Comparison of ENCODE assay signal across 10 mouse cellular contexts in the genomic region with DNA sequence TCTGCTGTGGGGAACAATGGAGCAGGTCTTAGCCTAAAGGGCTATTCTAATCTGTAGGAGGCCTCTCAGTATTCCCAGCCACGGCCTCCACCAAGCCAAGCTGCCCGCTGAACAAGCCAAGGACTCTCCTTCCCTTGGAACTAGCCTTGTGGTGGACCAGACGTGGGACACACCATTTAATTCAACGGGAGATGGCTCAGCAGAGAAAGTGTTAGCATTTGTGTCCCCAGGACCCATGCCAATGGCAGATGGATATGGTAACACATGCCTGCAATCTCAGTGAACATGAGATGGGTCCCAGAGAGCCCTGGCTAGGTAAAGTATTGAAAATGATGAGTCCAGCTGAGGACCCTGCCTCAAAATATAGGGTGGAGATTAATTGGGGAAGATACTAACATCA.
"Had no signal": no experiment of that assay in that cellular context is flagged by ENCODE, and none has a peak within 500 bp of the region (broad histone marks: within the 10 kb centered on the region; RNA-seq: fewer than 3 reads in every experiment).

No protein-coding gene starts in this region.

- DNase-seq: kidney, adult 18-20 months; kidney, postnatal 14 days; liver; liver, embryonic 13.5 days; liver, postnatal 0 days; lung, postnatal 14 days; right cerebral cortex, adult 18-20 months; spleen, adult 18-20 months; thymus, adult 2 months; thymus, postnatal 25 days had no signal
